Mouse (Mus musculus) spleen, adult 10 weeks (tissue): ENCODE data around the gene Kcnip4. TPM values are rescaled to one million over a fixed set of nuclear protein-coding genes. Genes with fewer than 3 reads are reported as not detected.

Source experiments
- polyA plus RNA-seq: library from polyadenylated mRNA; stranded (reverse); fragments of 350-450 nt; fragmentation: Illumina TruSeq; extraction: RNeasy Lipid Tissue Mini Kit (QIAGEN cat#74804); gene quantifications from one replicate; pipeline ENCODE4 v1.2.3, GENCODE M21; 2015; ENCODE audit warnings: low replicate concordance; ENCODE audit not compliant: insufficient read depth

The Kcnip4 gene
- not detected for polyA plus RNA-seq

GRCm38 (mm10) chr5:49524394-49525241 lies at the start of gene Kcnip4:
Gene Kcnip4 (minus strand): TSS chr5:49524907.

